Mouse (Mus musculus) retina, adult 2 months (tissue): ENCODE measurements around the gene Kantr.
A peak's percentile ranks its signal among the peaks of the same experiment; 100 is the strongest.
"Not testable (repeated sequence)": the region's sequence is repeated elsewhere in the genome, so short reads cannot be mapped to it uniquely, and the experiment has no call there.

ENCODE experiments used
- DNase-seq: peaks from one replicate; pipeline ENCODE4 v3.0.0-alpha.2; 2012; ENCODE audit warnings: low read depth, low spot score

Kantr gene

GRCm38 (mm10) chrX:152326996-152327688 lies at the start of gene Kantr:
Gene Kantr (minus strand): TSS chrX:152327495.
- peak; percentile 70 for DNase-seq

- DNase-seq = no peak
These were observed 41.3 kb upstream of the Kantr start, which contains the start of gene Gpr173 for GRCm38 (mm10) chrX:152368397-152369273. Gene Gpr173 (minus strand): TSS chrX:152368704.

- DNase-seq = no peak
These were observed 40.7 kb upstream of the Kantr start for GRCm38 (mm10) chrX:152368054-152368396.

GRCm38 (mm10) chrX:152366418-152366817 lies 39.1 kb upstream of the Kantr start:
- DNase-seq = no peak

- DNase-seq = peak; percentile 51
These were observed 25.4 kb upstream of the Kantr start for GRCm38 (mm10) chrX:152352553-152353153.

GRCm38 (mm10) chrX:152347041-152347440 lies 19.7 kb upstream of the Kantr start:
- DNase-seq = no peak

GRCm38 (mm10) chrX:152346587-152346986 lies 19.3 kb upstream of the Kantr start:
- no peak for DNase-seq

- no peak for DNase-seq
These were observed 15.6 kb upstream of the Kantr start for GRCm38 (mm10) chrX:152342903-152343302.

GRCm38 (mm10) chrX:152342358-152342901 lies 15.1 kb upstream of the Kantr start, which contains the start of gene Tspyl2:
Gene Tspyl2 (minus strand): TSS chrX:152342425.
- DNase-seq = peak; percentile 72

- DNase-seq = no peak
These were observed 14.2 kb upstream of the Kantr start for GRCm38 (mm10) chrX:152341496-152341895.

- peak; percentile 50 for DNase-seq
These were observed 9.4 kb upstream of the Kantr start for GRCm38 (mm10) chrX:152336546-152337332.

- DNase-seq = not testable (repeated sequence)
These were observed 8.8 kb upstream of the Kantr start for GRCm38 (mm10) chrX:152336123-152336522.

GRCm38 (mm10) chrX:152329400-152329799 lies 2.1 kb upstream of the Kantr start:
- DNase-seq = not testable (repeated sequence)

- no peak for DNase-seq
These were observed 376 bp upstream of the Kantr start for GRCm38 (mm10) chrX:152327689-152328052.

GRCm38 (mm10) chrX:152323584-152323983 lies 3.7 kb downstream of the Kantr start:
- DNase-seq = no peak

- no peak for DNase-seq
These were observed 4.5 kb downstream of the Kantr start for GRCm38 (mm10) chrX:152322776-152323175.

- DNase-seq = no peak
These were observed 6.8 kb downstream of the Kantr start for GRCm38 (mm10) chrX:152320535-152320934.

GRCm38 (mm10) chrX:152307942-152308341 lies 19.4 kb downstream of the Kantr start:
- peak; percentile 11 for DNase-seq

GRCm38 (mm10) chrX:152307371-152307770 lies 19.9 kb downstream of the Kantr start:
- DNase-seq = no peak

- DNase-seq = no peak
These were observed 21.1 kb downstream of the Kantr start for GRCm38 (mm10) chrX:152306224-152306623.

GRCm38 (mm10) chrX:152287026-152287425 lies 40.3 kb downstream of the Kantr start:
- DNase-seq = not testable (repeated sequence)
